Mouse (Mus musculus) embryonic facial prominence, embryonic 15.5 days (tissue): ENCODE measurements at regions not wholly inside any gene's neighbourhood (a gene's known extent, or its start where the extent isn't known, plus 50 kb on each side); places are given as distances from the start of the nearest gene placed in this dataset.

Experiments
- ATAC-seq: fragments of 200-750 bp; cut with Nextera tagmentation; 2 replicates; pipeline ENCODE4 v1.8.0; 2017; ENCODE audit warnings: low read depth, moderate TSS enrichment; ENCODE audit not compliant: insufficient number of reproducible peaks, low FRiP score, low TSS enrichment
- H3K27ac ChIP-seq: fragments of 300-500 bp; sonication (generic); replicated peaks from 2 replicates; pipeline ENCODE4 v1.5.1; 2015; ENCODE audit warnings: mild to moderate bottlenecking, inconsistent platforms
- H3K27me3 ChIP-seq: fragments of 300-500 bp; sonication (generic); 2 replicates; pipeline ENCODE4 v1.6.1; 2015; ENCODE audit warnings: inconsistent platforms
- H3K36me3 ChIP-seq: fragments of 300-500 bp; sonication (generic); 2 replicates; pipeline ENCODE4 v1.6.1; 2015; ENCODE audit warnings: mild to moderate bottlenecking, inconsistent platforms
- H3K4me1 ChIP-seq: fragments of 300-500 bp; sonication (generic); 2 replicates; pipeline ENCODE4 v1.6.1; 2015; ENCODE audit warnings: inconsistent platforms
- H3K4me2 ChIP-seq: fragments of 300-500 bp; sonication (generic); replicated peaks from 2 replicates; pipeline ENCODE4 v1.6.1; 2015; ENCODE audit warnings: mild to moderate bottlenecking, inconsistent platforms
- H3K4me3 ChIP-seq: fragments of 300-500 bp; sonication (generic); replicated peaks from 2 replicates; pipeline ENCODE4 v1.5.1; 2015; ENCODE audit warnings: mild to moderate bottlenecking, inconsistent platforms
- H3K9ac ChIP-seq: fragments of 300-500 bp; sonication (generic); 2 replicates; pipeline ENCODE4 v1.6.1; 2015; ENCODE audit warnings: inconsistent platforms
- H3K9me3 ChIP-seq: fragments of 300-500 bp; sonication (generic); replicated peaks from 2 replicates; pipeline ENCODE4 v1.6.1; 2016; ENCODE audit warnings: inconsistent platforms
- WGBS: fragments of 180-500 bp; shearing (Covaris S2); methylation state at CpG from one replicate; pipeline ENCODE4 v1.1.7; 2015; 5-methylcytosine and 5-hydroxymethylcytosine counted together

DNA sequence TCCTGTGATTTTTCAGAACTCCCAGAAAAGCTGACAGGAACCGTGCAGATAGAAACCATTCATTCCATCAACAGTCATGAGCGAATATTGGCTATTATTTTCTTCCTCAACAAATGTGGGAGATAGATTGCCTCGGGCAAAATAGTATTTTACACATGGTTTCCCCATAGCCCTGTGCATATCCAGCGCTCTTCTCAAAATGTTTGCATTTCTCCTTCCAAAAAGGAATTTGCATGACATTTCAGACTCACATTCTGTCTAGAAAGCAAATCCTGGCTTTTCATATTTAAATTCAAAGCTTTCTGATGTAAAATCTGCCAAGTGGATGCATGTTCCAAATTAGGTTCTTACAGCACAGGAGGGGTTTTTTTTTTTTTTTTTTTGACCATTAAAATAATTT, 82.2 kb upstream of the Zfhx3 start:
- 28% methylated on average over 4 of the region's 4 CpGs for WGBS
- peaks cover 17% of the 10 kb centered on the region; the same call in 1 of the 2 replicates for H3K4me1 ChIP-seq

DNA sequence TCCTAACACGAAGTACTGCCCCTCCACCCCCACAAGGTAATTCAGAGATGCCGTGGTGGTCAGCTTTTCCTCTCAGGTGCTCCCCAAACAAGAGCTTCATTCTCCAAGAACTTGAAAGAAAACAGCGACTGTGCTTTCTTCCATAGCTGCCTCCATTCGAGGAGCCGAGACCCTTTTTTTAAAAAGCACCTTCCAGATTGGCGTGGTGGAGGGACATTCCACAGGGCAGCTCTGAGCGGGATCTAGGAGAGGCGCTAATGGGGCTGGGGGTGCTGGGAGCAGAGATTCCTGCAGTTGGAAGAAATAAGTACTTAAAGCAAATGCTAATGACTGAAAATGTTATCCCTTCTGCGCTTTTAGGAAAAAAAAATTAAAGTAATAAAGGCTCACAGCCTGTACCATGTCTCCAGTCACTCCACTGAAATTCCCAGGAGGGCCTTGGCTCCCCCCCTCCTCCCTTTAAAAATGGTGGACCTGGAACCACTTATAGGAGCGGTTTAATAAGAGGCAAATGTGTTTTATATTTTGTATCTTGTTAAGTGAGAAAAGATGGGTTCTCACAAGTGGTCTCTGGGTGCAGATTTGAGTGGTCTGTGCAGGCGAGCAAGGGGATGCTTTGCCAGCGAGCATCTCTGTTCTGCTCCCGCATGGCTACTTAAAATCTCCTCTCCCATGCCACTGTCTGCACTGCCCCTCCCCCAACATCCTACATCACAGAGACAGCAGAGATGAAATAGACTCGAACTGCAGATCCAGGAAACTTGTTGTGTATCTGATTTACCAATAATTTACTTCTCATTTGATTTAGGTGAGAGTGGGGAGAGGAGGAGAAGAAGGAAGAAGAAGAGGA, 77.4 kb upstream of the Zfhx3 start:
- Histone ChIP-seq H3K4me1 (peaks cover 10% of the 10 kb centered on the region; the same call in 1 of the 2 replicates), H3K9ac (no peak overlapping the region), H3K36me3 (no peaks in the 10 kb centered on the region), H3K4me3 (no peak overlapping the region), H3K9me3 (no peaks in the 10 kb centered on the region), H3K4me2 (no peak overlapping the region; the same call in 1 of the 2 replicates), H3K27me3 (peaks cover 7% of the 10 kb centered on the region; the same call in 1 of the 2 replicates), H3K27ac (no peak overlapping the region)
- WGBS: 31% methylated on average over 14 of the region's 14 CpGs
- ATAC-seq: no peak

More for the DNA sequence above, 82.2 kb upstream of the Zfhx3 start:
- H3K27me3 ChIP-seq: peaks cover 7% of the 10 kb centered on the region; the same call in 1 of the 2 replicates
- H3K27ac ChIP-seq: 0 out of 2 replicates have a peak overlapping the region, but pooled peaks have one; percentile 28
- H3K9me3 ChIP-seq: no peaks in the 10 kb centered on the region
- no peaks in the 10 kb centered on the region for H3K36me3 ChIP-seq
- H3K4me3 ChIP-seq: no peak overlapping the region
- no peak for ATAC-seq
- no peak overlapping the region for H3K9ac ChIP-seq
- H3K4me2 ChIP-seq: no peak overlapping the region

DNA sequence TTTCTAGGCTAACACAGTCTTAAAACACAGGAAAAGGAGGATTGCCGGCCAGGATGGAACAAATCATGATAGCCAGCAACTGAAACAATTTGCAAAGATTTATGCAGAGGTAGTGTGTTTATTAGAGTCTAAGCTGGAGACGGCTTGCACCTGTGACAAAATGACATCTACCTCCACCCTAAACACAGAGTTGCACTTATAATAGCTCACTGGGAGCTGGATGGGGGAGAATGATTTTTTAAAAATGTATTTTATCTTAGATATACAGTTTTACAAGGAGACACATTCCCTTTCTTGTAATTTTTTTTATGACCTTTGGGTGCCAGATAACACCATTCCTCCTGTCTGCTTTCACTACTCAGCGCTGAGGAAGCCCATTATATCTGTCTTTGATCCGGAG, 76.7 kb upstream of the Zfhx3 start:
- 0 out of 2 replicates have a peak, but pooled peaks cover 8% of the 10 kb centered on the region for H3K4me1 ChIP-seq
- H3K4me3 ChIP-seq: no peak overlapping the region
- H3K27me3 ChIP-seq: peaks cover 7% of the 10 kb centered on the region; the same call in 1 of the 2 replicates
- H3K9ac ChIP-seq: no peak overlapping the region
- no peak overlapping the region for H3K27ac ChIP-seq
- ATAC-seq: no peak
- H3K9me3 ChIP-seq: no peaks in the 10 kb centered on the region
- H3K4me2 ChIP-seq: no peak overlapping the region
- 29% methylated on average over 4 of the region's 4 CpGs for WGBS
- H3K36me3 ChIP-seq: no peaks in the 10 kb centered on the region

DNA sequence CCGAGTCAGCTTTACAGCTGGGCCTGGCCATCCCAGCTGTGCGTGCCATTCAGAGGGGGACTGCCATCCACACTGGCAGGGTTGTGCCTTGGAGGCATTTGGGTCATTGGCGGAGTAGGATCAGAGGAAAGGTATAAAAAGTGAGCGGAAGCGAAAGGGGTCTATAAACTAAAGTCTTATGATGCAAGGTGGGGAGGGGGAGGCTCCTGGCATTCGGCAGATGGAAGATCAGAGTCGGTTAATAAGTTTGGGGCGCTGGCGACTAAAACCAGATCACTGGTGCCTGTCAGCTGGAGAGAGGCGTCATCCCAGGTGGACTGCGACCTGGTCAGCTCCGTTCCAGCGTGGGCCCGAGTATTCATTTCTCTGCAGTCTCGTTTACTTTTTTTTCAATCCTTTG, 70.7 kb upstream of the Zfhx3 start:
- no peak overlapping the region for H3K27ac ChIP-seq
- no peaks in the 10 kb centered on the region for H3K27me3 ChIP-seq
- H3K9me3 ChIP-seq: 0 out of 2 replicates have a peak, but pooled peaks cover 3% of the 10 kb centered on the region
- no peak overlapping the region for H3K9ac ChIP-seq
- no peak overlapping the region for H3K4me3 ChIP-seq
- no peak overlapping the region for H3K4me2 ChIP-seq
- WGBS: 59% methylated on average over 15 of the region's 15 CpGs
- no peak for ATAC-seq
- H3K4me1 ChIP-seq: no peaks in the 10 kb centered on the region
- no peaks in the 10 kb centered on the region for H3K36me3 ChIP-seq

DNA sequence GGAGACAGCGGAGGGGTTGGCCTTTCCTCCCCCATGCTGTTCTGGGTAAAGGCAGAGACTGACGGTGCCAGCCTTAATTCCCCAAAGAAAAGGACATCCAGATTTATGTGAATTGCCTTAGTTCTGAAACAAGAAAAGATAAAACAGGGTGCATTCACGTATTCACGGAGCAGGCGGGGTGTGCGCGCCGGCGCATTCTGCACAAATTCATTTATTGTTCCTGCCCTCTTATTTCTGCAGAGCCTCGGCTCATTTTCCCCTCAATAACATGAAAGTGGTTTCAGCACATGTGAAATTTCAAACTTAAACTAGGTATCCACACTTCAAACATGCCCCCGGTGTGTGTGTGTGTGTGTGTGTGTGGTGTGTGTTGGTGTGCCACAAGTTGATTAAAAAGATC, 70.3 kb upstream of the Zfhx3 start:
- 74% methylated on average over 11 of the region's 11 CpGs for WGBS

DNA sequence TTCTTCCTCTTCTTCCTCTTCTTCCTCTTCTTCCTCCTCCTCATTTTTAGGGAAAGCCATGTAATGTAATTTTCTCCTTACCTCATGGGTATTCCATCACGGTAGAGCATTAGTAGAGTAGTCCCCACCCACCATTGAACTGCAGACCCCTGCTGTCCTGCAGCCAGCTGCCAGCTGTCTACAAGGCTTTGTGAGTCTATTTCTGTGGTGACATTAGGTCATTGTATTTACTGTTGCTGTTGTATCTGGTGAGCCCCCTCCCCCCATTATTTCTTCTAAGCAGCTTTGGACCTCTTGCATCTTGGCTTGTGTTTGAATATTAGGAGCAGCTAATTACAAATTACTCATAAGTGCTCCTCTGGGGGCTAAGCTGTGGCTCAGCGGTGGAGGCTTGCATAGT, 66.0 kb upstream of the Zfhx3 start:
- no peak for ATAC-seq
- 0 out of 2 replicates have a peak, but pooled peaks cover 3% of the 10 kb centered on the region for H3K9me3 ChIP-seq
- H3K4me1 ChIP-seq: no peaks in the 10 kb centered on the region
- H3K27ac ChIP-seq: no peak overlapping the region
- H3K27me3 ChIP-seq: 0 out of 2 replicates have a peak, but pooled peaks cover 4% of the 10 kb centered on the region
- 64% methylated on average over 2 of the region's 2 CpGs for WGBS
- no peaks in the 10 kb centered on the region for H3K36me3 ChIP-seq
- H3K9ac ChIP-seq: no peak overlapping the region
- no peak overlapping the region for H3K4me2 ChIP-seq
- no peak overlapping the region for H3K4me3 ChIP-seq

More for the DNA sequence above, 70.3 kb upstream of the Zfhx3 start:
- Histone ChIP-seq H3K4me1 (no peaks in the 10 kb centered on the region), H3K9ac (no peak overlapping the region), H3K4me3 (no peak overlapping the region), H3K4me2 (no peak overlapping the region), H3K27me3 (no peaks in the 10 kb centered on the region), H3K9me3 (0 out of 2 replicates have a peak, but pooled peaks cover 3% of the 10 kb centered on the region), H3K36me3 (no peaks in the 10 kb centered on the region), H3K27ac (no peak overlapping the region)
- ATAC-seq: no peak

DNA sequence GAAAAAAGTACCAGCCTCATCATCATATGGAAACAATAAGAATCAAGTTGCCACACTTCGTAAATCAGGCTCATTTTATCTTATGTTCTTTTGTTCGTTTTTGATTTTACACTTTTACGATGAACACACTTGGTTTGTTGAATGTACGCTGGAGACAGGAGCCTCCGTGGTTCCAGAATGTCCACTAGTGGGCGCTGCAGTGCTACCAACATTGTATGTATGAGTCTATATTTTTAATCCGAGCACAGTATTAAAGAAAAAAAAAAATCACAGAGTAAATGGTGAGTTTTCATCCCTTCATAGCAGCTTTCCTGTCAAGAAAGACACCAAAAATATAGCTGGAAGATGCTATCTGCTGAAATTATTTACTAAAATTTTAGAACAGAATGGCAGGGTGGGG, 60.6 kb upstream of the Zfhx3 start:
- WGBS: 10% methylated on average over 7 of the region's 7 CpGs
- ATAC-seq: peak; percentile 60; the same call in 1 of the 2 replicates
- Histone ChIP-seq H3K27me3 (0 out of 2 replicates have a peak, but pooled peaks cover 4% of the 10 kb centered on the region), H3K4me2 (no peak overlapping the region), H3K36me3 (no peaks in the 10 kb centered on the region), H3K9ac (no peak overlapping the region), H3K9me3 (no peaks in the 10 kb centered on the region), H3K4me1 (peaks cover 17% of the 10 kb centered on the region), H3K27ac (no peak overlapping the region), H3K4me3 (no peak overlapping the region)

DNA sequence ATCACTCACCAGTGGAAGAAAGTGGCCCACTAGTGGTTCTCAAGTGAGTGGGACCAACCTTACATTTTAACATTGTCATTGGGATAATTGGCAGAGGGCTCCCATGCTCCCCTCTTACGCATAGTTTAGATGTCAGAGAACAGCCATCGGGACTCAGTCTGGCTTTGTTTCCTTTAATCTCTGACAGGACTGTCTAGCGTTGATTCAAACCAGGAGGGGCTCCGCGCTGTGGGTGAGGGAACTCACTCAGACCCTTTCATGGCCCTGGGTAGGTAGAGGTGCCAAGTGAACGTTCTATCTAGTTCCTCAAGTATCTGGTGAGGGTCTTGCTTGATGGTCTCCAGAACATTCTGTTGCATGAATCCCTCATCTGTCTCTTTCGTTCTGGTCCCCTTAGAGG, 56.9 kb upstream of the Zfhx3 start:
- no peak overlapping the region for H3K9ac ChIP-seq
- H3K36me3 ChIP-seq: no peaks in the 10 kb centered on the region
- no peaks in the 10 kb centered on the region for H3K27me3 ChIP-seq
- no peak for ATAC-seq
- no peak overlapping the region for H3K27ac ChIP-seq
- no peaks in the 10 kb centered on the region for H3K9me3 ChIP-seq
- H3K4me3 ChIP-seq: no peak overlapping the region
- peaks cover 24% of the 10 kb centered on the region for H3K4me1 ChIP-seq
- 28% methylated on average over 7 of the region's 7 CpGs for WGBS
- H3K4me2 ChIP-seq: no peak overlapping the region

DNA sequence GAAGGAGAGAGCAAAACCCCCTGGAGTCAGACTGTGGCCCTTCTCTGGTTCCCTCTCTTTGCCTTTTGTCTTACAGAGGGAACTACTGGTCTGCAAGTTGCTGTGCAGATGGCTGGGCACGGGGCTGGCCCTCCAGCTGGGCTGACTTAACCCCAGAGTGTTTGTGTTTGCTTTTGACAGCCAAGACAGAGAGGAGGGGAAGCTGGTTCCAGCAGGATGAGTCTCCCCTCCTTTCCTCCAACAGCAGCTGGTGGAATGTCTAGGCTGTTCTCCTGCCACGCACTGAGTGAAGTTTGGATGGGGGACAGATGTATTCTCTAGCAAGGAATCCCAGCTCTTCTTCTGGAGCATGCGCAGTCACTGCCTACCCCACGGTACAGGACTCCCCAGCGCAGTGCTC, 56.5 kb upstream of the Zfhx3 start:
- H3K27ac ChIP-seq: no peak overlapping the region

DNA sequence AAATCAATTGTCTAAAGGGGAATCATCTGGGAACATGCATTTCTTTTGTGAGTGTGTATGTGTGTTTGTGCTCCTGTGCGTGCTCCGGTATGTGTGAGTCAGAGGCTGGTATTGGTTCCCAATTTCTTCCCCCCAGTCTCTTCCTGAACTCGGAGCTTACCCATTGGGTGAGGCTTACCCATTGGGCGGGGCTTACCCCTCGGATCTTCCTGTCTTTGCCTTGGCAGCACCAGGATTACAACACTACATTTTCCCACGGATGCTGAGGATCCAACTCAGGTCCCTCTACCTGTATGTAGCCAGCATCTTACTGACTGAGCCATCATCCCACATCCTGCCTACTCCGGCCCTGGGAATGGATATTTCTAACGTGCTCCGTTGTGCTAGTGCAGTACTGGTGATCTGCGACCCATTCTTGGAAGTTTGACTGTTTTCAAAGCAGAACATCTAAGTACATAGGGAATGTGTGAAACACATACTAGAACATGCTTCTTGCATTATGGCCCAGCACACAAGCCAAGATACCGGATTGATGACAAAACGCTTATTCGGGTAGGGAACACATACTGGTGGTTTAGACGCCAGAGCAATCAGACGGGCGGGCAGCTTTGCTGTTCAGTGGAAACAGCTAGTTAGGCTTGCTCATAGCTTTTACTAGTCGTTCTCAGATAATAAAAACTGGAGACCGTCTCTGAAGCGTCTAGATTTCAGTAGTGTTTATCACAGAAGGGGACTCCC, 55.8 kb upstream of the Zfhx3 start:
- Histone ChIP-seq H3K9ac (no peak overlapping the region), H3K4me3 (0 out of 2 replicates have a peak overlapping the region, but pooled peaks have one; percentile 4), H3K36me3 (no peaks in the 10 kb centered on the region), H3K27ac (peak overlapping the region; percentile 28; the same call in 1 of the 2 replicates), H3K9me3 (no peaks in the 10 kb centered on the region), H3K27me3 (no peaks in the 10 kb centered on the region), H3K4me1 (peaks cover 28% of the 10 kb centered on the region), H3K4me2 (peak overlapping the region; percentile 34)
- ATAC-seq: no peak
- 52% methylated on average over 19 of the region's 19 CpGs for WGBS

More for the DNA sequence above, 56.5 kb upstream of the Zfhx3 start:
- H3K9me3 ChIP-seq: no peaks in the 10 kb centered on the region
- no peak overlapping the region for H3K9ac ChIP-seq
- peaks cover 24% of the 10 kb centered on the region for H3K4me1 ChIP-seq
- no peaks in the 10 kb centered on the region for H3K36me3 ChIP-seq
- WGBS: 38% methylated on average over 5 of the region's 5 CpGs
- peak; percentile 75; the same call in 1 of the 2 replicates for ATAC-seq
- H3K4me3 ChIP-seq: no peak overlapping the region
- peak overlapping the region; percentile 34; the same call in 1 of the 2 replicates for H3K4me2 ChIP-seq
- H3K27me3 ChIP-seq: no peaks in the 10 kb centered on the region

DNA sequence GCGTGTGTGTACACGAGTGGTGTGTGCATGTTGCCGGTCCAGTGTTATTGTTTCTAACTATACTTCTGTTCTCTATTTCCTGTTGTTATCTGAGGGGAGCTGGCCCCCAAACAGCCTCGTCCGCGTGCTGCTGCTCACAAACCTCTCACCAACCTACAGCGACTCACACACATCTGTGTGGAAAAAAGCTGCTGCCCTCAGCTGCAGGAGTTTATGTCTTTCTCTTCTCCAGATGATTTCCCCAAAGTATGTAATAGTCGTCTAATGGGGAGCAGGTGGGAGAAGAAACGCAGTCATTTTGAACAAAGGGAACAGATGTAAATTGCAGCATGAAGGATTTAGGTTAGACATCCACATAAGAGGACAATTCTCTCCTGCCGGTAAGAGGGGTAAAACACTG, 55.1 kb upstream of the Zfhx3 start:
- Histone ChIP-seq H3K27me3 (no peaks in the 10 kb centered on the region), H3K9me3 (no peaks in the 10 kb centered on the region), H3K4me3 (0 out of 2 replicates have a peak overlapping the region, but pooled peaks have one; percentile 4), H3K9ac (no peak overlapping the region), H3K4me2 (peak overlapping the region; percentile 34), H3K4me1 (peaks cover 28% of the 10 kb centered on the region), H3K27ac (no peak overlapping the region), H3K36me3 (no peaks in the 10 kb centered on the region)
- ATAC-seq: no peak
- 14% methylated on average over 10 of the region's 10 CpGs for WGBS
